Mouse (Mus musculus) lung, postnatal 0 days (tissue): ENCODE measurements around the gene Hspb7.

ENCODE experiments used
- CTCF ChIP-seq: IDR thresholded peaks from 2 replicates; pipeline ENCODE4 v1.5.1; 2016; ENCODE audit warnings: antibody characterized with exemption, mild to moderate bottlenecking
- EP300 ChIP-seq: IDR thresholded peaks from 2 replicates; pipeline ENCODE4 v1.6.1; 2016; ENCODE audit warnings: antibody characterized with exemption, mild to moderate bottlenecking, control low read depth

GRCm38 (mm10) chr4:141451916-141452450, 31.4 kb downstream of the Hspb7 start:
- TF ChIP-seq CTCF (no peak), EP300 (no peak)
